Mouse (Mus musculus) forebrain, embryonic 12.5 days (tissue): ENCODE results near the gene Actn3. TPM values are rescaled to one million over a fixed set of nuclear protein-coding genes. Genes with fewer than 3 reads are reported as not detected.
"Not testable (repeated sequence)": the region's sequence is repeated elsewhere in the genome, so short reads cannot be mapped to it uniquely, and the experiment has no call there.

Experiments
- ATAC-seq: fragments of 200-750 bp; cut with Nextera tagmentation; 2 replicates; pipeline ENCODE4 v1.8.0; 2017; ENCODE audit warnings: moderate TSS enrichment; ENCODE audit not compliant: low FRiP score
- H3K27ac ChIP-seq: fragments of 300-500 bp; sonication (generic); 2 replicates; pipeline ENCODE4 v1.5.1; 2016; ENCODE audit warnings: mild to moderate bottlenecking
- H3K27me3 ChIP-seq: fragments of 300-500 bp; sonication (generic); 2 replicates; pipeline ENCODE4 v1.6.1; 2016; ENCODE audit warnings: mild to moderate bottlenecking
- H3K36me3 ChIP-seq: fragments of 300-500 bp; sonication (generic); replicated peaks from 2 replicates; pipeline ENCODE4 v1.6.1; 2016; ENCODE audit warnings: mild to moderate bottlenecking
- H3K4me1 ChIP-seq: fragments of 300-500 bp; sonication (generic); 2 replicates; pipeline ENCODE4 v1.6.1; 2016
- H3K4me2 ChIP-seq: fragments of 300-500 bp; sonication (generic); 2 replicates; pipeline ENCODE4 v1.6.1; 2016; ENCODE audit warnings: mild to moderate bottlenecking, moderate library complexity
- H3K4me3 ChIP-seq: fragments of 300-500 bp; sonication (generic); replicated peaks from 2 replicates; pipeline ENCODE4 v1.5.1; 2016; ENCODE audit warnings: mild to moderate bottlenecking
- H3K9ac ChIP-seq: fragments of 300-500 bp; sonication (generic); 2 replicates; pipeline ENCODE4 v1.6.1; 2016; ENCODE audit warnings: mild to moderate bottlenecking
- H3K9me3 ChIP-seq: fragments of 300-500 bp; sonication (generic); 2 replicates; pipeline ENCODE4 v1.6.1; 2016
- WGBS: fragments of 180-500 bp; shearing (Covaris S2); methylation state at CpG from one replicate; pipeline ENCODE4 v1.1.7; 2016; 5-methylcytosine and 5-hydroxymethylcytosine counted together
- polyA plus RNA-seq: library from polyadenylated mRNA; unstranded; fragments of >200 nt; fragmentation: Nextera tagmentation; extraction: Ambion mirVana; gene quantifications from 2 replicates; pipeline ENCODE4 v1.2.1, GENCODE M21; 2016

Gene Actn3
- polyA plus RNA-seq, 1 experiment from 2014 or later = 1.3 TPM

GRCm38 (mm10) chr19:4889791-4890190, 12.1 kb upstream of the Actn3 start:
- H3K4me1 ChIP-seq = no peaks in the 10 kb centered on the region; the same call in 1 of the 2 replicates

GRCm38 (mm10) chr19:4883961-4884360, 6.3 kb upstream of the Actn3 start:
- H3K36me3 ChIP-seq = no peaks in the 10 kb centered on the region
- no peak for ATAC-seq
- no peak overlapping the region for H3K9ac ChIP-seq
- no peak overlapping the region for H3K27ac ChIP-seq
- H3K4me3 ChIP-seq = no peak overlapping the region
- H3K4me2 ChIP-seq = no peak overlapping the region
- WGBS = 82% methylated on average over 4 of the region's 4 CpGs
- H3K27me3 ChIP-seq = no peaks in the 10 kb centered on the region
- H3K4me1 ChIP-seq = peaks cover 12% of the 10 kb centered on the region
- no peaks in the 10 kb centered on the region for H3K9me3 ChIP-seq

More at GRCm38 (mm10) chr19:4889791-4890190, 12.1 kb upstream of the Actn3 start:
- 88% methylated on average over 10 of the region's 10 CpGs for WGBS
- Histone ChIP-seq H3K4me3 (no peak overlapping the region), H3K27ac (no peak overlapping the region), H3K36me3 (peaks cover 37% of the 10 kb centered on the region), H3K9me3 (no peaks in the 10 kb centered on the region), H3K4me2 (no peak overlapping the region), H3K9ac (no peak overlapping the region), H3K27me3 (no peaks in the 10 kb centered on the region)
- ATAC-seq = no peak

- H3K27me3 ChIP-seq = peaks cover 12% of the 10 kb centered on the region
- WGBS = 68% methylated on average over 10 of the region's 10 CpGs
- no peak for ATAC-seq
- H3K27ac ChIP-seq = no peak overlapping the region
- peak overlapping the region; percentile 85 for H3K9ac ChIP-seq
- no peaks in the 10 kb centered on the region for H3K9me3 ChIP-seq
- peaks cover 22% of the 10 kb centered on the region for H3K4me1 ChIP-seq
- H3K4me3 ChIP-seq = peak overlapping the region; percentile 95
- no peaks in the 10 kb centered on the region for H3K36me3 ChIP-seq
- peak overlapping the region; percentile 98 for H3K4me2 ChIP-seq
These were observed 1.6 kb upstream of the Actn3 start for GRCm38 (mm10) chr19:4879324-4879703.

GRCm38 (mm10) chr19:4878405-4879323, 955 bp upstream of the Actn3 start, which contains the start of gene Zdhhc24:
TSS of gene Zdhhc24 (plus strand) at chr19:4878668.
- no peaks in the 10 kb centered on the region for H3K9me3 ChIP-seq
- peaks cover 22% of the 10 kb centered on the region for H3K4me1 ChIP-seq
- peak within 1 kb of the TSS; percentile 85 for H3K9ac ChIP-seq
- peak within 1 kb of the TSS; percentile 63; the same call in 1 of the 2 replicates for H3K27ac ChIP-seq
- H3K36me3 ChIP-seq = no peaks in the 10 kb centered on the region
- peak within 1 kb of the TSS; percentile 95 for H3K4me3 ChIP-seq
- peak within 1 kb of the TSS; percentile 98 for H3K4me2 ChIP-seq
- H3K27me3 ChIP-seq = peaks cover 12% of the 10 kb centered on the region
- WGBS = 2% methylated on average over 52 of the region's 52 CpGs
- peak; percentile 98 for ATAC-seq

GRCm38 (mm10) chr19:4876755-4877154, 954 bp downstream of the Actn3 start:
- Histone ChIP-seq H3K9me3 (no peaks in the 10 kb centered on the region), H3K27me3 (peaks cover 12% of the 10 kb centered on the region), H3K4me3 (no peak overlapping the region), H3K36me3 (no peaks in the 10 kb centered on the region), H3K27ac (no peak overlapping the region), H3K4me2 (no peak overlapping the region), H3K4me1 (peaks cover 22% of the 10 kb centered on the region), H3K9ac (no peak overlapping the region)
- 61% methylated on average over 3 of the region's 3 CpGs for WGBS
- ATAC-seq = no peak

GRCm38 (mm10) chr19:4876241-4876640, 1.5 kb downstream of the Actn3 start:
- H3K4me2 ChIP-seq = no peak overlapping the region
- no peak overlapping the region for H3K4me3 ChIP-seq
- ATAC-seq = no peak
- no peak overlapping the region for H3K9ac ChIP-seq
- no peaks in the 10 kb centered on the region for H3K36me3 ChIP-seq
- H3K27me3 ChIP-seq = peaks cover 12% of the 10 kb centered on the region
- no peak overlapping the region for H3K27ac ChIP-seq
- WGBS = 70% methylated on average over 3 of the region's 4 CpGs
- H3K9me3 ChIP-seq = no peaks in the 10 kb centered on the region
- peaks cover 22% of the 10 kb centered on the region for H3K4me1 ChIP-seq

GRCm38 (mm10) chr19:4874613-4875012, 3.1 kb downstream of the Actn3 start:
- H3K36me3 ChIP-seq, H3K9ac ChIP-seq, H3K4me2 ChIP-seq, H3K9me3 ChIP-seq, H3K4me3 ChIP-seq, H3K27ac ChIP-seq, ATAC-seq: not testable (repeated sequence)
- WGBS = 89% methylated on average over 1 of the region's 1 CpGs
- peaks cover 15% of the 10 kb centered on the region for H3K4me1 ChIP-seq
- H3K27me3 ChIP-seq = peaks cover 12% of the 10 kb centered on the region

GRCm38 (mm10) chr19:4865147-4865546, 12.6 kb downstream of the Actn3 start:
- Histone ChIP-seq H3K4me2 (peak overlapping the region; percentile 25; the same call in 1 of the 2 replicates), H3K9me3 (no peaks in the 10 kb centered on the region), H3K27me3 (peaks cover 21% of the 10 kb centered on the region; the same call in 1 of the 2 replicates), H3K36me3 (no peaks in the 10 kb centered on the region; the same call in 1 of the 2 replicates), H3K4me3 (no peak overlapping the region), H3K4me1 (peaks cover 5% of the 10 kb centered on the region; the same call in 1 of the 2 replicates), H3K9ac (no peak overlapping the region), H3K27ac (no peak overlapping the region)
- WGBS = 11% methylated on average over 17 of the region's 17 CpGs
- ATAC-seq = no peak

GRCm38 (mm10) chr19:4863048-4863447, 14.7 kb downstream of the Actn3 start:
- Histone ChIP-seq H3K27ac (no peak overlapping the region), H3K4me1 (peaks cover 5% of the 10 kb centered on the region; the same call in 1 of the 2 replicates), H3K9me3 (no peaks in the 10 kb centered on the region), H3K27me3 (peaks cover 21% of the 10 kb centered on the region; the same call in 1 of the 2 replicates), H3K9ac (no peak overlapping the region), H3K4me2 (no peak overlapping the region), H3K36me3 (no peaks in the 10 kb centered on the region; the same call in 1 of the 2 replicates), H3K4me3 (no peak overlapping the region)
- 91% methylated on average over 6 of the region's 6 CpGs for WGBS
- no peak for ATAC-seq

GRCm38 (mm10) chr19:4859081-4859480, 18.6 kb downstream of the Actn3 start:
- no peak overlapping the region for H3K27ac ChIP-seq
- H3K4me3 ChIP-seq = no peak overlapping the region
- H3K36me3 ChIP-seq = no peaks in the 10 kb centered on the region; the same call in 1 of the 2 replicates
- H3K9ac ChIP-seq = no peak overlapping the region
- peaks cover 15% of the 10 kb centered on the region for H3K4me1 ChIP-seq
- 77% methylated on average over 6 of the region's 6 CpGs for WGBS
- no peak for ATAC-seq
- H3K4me2 ChIP-seq = no peak overlapping the region
- H3K9me3 ChIP-seq = no peaks in the 10 kb centered on the region
- peaks cover 15% of the 10 kb centered on the region for H3K27me3 ChIP-seq

- whole genome bisulfite sequencing = 48% methylated on average over 4 of the region's 4 CpGs
- no peaks in the 10 kb centered on the region for H3K9me3 ChIP-seq
- peaks cover 12% of the 10 kb centered on the region; the same call in 1 of the 2 replicates for H3K27me3 ChIP-seq
- no peak for ATAC-seq
- H3K4me3 ChIP-seq = no peak overlapping the region
- H3K36me3 ChIP-seq = no peaks in the 10 kb centered on the region; the same call in 1 of the 2 replicates
- peak overlapping the region; percentile 99 for H3K4me2 ChIP-seq
- no peak overlapping the region for H3K27ac ChIP-seq
- H3K4me1 ChIP-seq = peaks cover 15% of the 10 kb centered on the region
- no peak overlapping the region for H3K9ac ChIP-seq
These were observed 21.8 kb downstream of the Actn3 start for GRCm38 (mm10) chr19:4855951-4856350.

GRCm38 (mm10) chr19:4855470-4855820, 22.3 kb downstream of the Actn3 start:
- ATAC-seq = no peak; the same call in 1 of the 2 replicates

More at GRCm38 (mm10) chr19:4855470-4855820, 22.3 kb downstream of the Actn3 start:
- Histone ChIP-seq H3K4me3 (peak overlapping the region; percentile 59), H3K27ac (peak overlapping the region; percentile 51; the same call in 1 of the 2 replicates), H3K9me3 (no peaks in the 10 kb centered on the region), H3K9ac (peak overlapping the region; percentile 65), H3K4me1 (peaks cover 15% of the 10 kb centered on the region), H3K27me3 (peaks cover 12% of the 10 kb centered on the region; the same call in 1 of the 2 replicates), H3K4me2 (peak overlapping the region; percentile 99), H3K36me3 (no peaks in the 10 kb centered on the region; the same call in 1 of the 2 replicates)
- 1% methylated on average over 14 of the region's 14 CpGs for WGBS
